Mouse (Mus musculus) heart, adult 9 months (tissue): ENCODE measurements around the gene Fgf12.

Experiments used
- DNase-seq, 2 experiments: peaks; one replicate each; pipeline ENCODE4 v3.0.0; 2022; ENCODE audit warnings: low spot score in 2 of 2

Fgf12 gene

DNA sequence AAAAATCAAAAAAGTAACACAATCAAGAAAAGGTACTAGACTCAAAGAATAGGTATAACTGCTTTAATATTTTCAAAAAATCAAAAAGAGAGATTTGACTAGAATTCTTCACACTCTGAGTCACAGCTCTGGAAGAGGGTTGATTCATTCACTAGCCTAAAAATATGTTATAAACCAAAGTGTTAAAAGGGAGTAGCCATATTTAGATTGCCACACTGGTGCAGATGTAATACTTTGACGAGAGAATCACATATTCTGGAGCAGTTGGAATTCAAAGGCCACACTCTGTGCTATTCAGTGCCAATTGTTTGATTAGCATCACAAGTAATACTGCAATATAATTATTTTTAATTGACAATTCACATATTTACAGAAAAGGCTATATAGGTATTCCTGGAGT is 416.2 kb downstream of the Fgf12 start:
- DNase-seq: no peak

DNA sequence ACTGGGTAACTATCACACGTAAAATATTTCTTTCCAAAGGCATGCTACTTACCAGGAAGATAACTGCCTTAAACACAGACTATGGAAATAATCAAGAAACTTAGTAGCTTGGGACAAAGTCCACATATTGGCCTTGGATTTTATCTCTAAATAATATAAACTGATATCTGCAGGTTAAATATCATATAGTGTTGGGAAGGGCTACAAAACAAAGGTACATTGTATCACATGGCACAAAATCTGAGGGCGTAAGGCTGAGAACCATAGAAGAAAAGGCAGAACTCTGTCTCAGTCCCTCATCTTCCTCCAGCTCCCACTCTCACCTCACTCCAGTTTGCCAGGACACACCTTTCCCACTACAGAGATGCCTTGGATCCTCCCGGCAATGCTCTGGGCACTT is 417.8 kb downstream of the Fgf12 start:
- no peak for DNase-seq

DNA sequence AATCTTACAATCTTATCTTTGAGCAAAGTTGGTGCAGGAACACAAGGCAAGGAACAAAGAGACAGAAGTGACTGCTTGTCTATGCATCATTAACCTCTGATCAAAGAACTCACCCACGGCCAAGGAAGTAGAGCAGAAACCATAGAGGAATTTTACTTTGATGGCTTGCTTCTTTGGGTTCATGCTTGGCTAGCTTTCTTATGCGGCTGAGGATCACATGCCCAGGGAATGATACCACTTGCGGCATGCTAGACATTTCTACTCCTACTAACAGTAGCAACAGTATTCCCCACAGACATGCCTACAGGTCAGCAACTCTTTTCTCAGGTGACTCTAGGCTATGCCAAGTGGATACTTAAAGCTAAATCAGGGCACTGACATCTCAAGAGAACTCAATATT is 429.3 kb downstream of the Fgf12 start:
- no peak for DNase-seq

DNA sequence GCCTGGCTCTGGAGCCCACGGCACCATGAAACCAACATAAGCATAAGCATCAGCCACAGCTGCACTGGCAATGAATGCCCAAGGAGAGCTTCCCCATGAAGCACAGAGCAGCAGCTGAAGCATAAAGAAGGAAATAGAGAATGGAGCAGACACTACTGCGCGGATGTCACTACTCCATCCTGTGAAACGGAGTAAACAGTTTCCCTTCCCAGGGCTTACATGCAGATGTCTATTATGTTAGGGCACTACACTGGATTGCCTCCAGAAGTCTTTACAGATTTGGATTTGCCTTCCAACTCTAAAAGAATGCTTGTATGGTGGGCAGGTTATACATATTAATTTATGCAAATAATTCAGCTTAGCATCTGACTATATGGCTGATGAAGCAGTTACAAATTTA is 441.2 kb downstream of the Fgf12 start:
- DNase-seq: no peak

DNA sequence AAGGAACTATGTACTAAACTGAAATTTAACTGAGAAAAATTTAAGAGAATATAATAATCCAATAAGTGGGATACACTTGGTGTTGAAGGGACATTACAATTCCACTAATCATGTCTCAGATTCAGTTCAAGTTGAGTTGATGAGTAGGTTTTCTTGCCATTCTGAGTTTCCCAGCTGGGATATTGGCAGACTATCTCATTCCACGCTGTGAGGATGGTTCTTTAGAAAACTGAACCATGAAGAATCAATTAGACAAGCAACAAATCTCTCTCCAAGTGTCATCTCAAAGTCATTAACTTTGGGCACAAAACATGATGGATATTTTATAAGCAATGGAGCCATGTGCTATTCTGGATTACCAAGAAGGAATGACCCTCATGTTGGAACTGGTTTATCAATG is 449.0 kb downstream of the Fgf12 start:
- no peak for DNase-seq

DNA sequence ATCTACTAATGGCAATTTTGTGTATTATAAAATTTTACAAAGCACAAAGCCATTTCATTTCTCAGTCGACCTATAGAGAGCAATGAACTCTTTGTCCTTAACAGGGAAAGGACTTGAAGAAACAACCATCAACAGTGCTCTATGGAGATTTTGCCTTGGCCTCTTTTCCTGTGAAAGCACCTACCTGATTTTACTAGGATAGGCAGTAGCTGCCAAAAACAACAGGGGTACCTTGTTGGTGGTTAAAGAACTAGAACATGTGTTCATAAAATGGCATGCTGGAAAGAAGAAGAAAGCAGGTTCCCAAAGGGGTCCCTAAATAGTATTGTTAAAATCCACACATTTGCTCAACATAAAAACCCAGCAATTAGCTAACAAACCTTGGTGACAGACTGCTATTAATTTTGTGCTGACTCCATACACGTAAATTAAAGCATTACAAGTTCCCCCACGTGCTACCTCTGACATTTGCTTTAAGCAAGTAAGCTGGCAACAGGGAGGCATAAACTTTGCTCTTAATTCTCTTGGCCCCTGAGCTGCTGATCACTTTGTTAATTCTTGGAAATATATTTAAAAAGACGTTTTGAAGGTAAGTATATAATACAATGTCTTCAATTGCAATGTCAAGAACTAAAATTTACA is 463.1 kb downstream of the Fgf12 start:
- DNase-seq: no peak

DNA sequence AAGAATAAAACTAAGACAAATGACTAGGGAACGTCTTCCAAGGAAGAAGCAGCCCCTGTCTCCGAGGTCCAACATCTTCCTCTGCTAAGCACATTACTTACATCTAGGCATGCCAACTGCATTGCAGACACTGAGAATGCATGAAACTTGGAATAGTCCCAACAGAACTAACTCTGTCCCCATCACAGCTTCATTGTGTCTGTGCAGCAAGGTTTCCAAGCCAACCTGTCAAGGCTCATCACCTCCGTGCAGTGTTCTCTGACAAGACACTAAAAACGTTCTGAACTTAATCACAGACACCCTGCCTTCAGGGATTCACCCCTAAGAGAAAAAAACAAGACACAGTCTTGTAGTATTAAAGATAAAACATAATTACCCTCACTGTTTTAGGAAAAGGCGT is 495.0 kb downstream of the Fgf12 start:
- DNase-seq: no peak

DNA sequence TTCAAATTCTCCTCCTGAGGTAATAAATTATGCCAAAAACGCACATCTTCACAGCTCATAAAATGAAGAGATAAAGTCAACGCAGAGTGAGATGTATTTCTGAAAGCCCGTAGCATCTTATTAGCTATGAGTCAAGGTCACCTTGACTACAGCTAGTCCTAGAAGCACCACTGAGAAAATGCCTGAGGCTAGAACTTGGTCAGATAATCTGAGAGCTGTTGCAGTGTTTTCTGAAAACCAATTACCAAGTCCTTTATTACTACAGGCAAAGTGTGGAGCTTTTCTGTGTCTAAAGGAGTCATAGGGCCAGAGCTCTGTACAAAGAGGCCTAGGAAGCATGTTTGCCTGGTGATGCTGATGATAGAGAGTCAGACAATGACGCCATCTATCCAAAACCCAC is 498.6 kb downstream of the Fgf12 start:
- DNase-seq: no peak

DNA sequence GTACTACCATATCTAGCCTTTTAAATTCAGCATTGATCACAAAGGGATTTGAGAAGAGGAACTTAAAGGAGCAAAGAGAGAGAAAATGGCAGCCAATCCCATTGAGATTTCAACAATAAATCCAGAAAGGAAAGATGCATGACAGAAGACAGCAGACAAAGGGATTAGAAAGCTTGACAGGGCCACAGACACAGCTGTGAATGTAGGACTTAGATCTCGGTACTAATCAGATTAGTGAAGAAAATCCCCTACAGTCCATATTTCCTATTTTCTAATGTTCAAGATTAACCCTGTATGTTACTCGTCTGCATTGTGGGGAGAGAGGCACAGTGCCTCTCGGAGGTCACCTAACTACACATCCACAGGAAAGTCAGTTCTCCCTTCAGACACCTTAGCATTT is 500.9 kb downstream of the Fgf12 start:
- DNase-seq: no peak

DNA sequence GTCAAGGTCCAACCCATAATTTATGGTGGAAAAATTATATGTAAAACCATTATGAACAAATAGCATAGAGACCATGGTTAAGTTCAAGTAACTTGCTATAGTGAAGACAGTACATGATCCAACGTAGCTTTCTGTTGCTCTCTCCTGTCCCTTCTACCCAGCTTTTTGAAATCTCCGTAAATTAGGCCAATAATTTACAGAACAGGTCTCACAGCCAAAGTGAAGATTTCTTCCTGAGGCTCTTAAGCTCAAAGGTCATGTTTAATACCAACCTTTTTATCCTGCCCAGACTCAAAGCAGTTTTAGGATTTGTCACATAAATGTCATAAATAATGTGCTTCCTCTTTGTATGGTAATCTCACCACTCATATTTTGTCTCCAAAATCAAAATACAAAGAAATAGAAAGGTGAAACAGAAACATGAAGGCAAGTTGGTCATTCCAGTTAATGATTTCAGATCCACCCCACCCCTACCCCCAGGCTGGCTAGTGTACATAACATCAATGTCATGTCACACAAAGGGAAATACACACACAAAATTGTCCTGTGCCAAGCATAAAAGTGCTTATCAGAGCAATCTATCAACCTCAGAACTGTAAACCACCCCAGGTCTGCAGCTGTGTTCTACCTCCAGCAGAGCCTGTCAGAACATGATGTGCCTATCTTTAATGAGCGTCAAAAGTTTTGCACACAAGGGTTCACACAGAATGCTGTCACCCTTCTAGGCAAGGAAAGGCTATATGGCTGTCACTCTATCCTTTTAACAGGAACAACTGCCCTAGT is 509.8 kb downstream of the Fgf12 start:
- no peak for DNase-seq

DNA sequence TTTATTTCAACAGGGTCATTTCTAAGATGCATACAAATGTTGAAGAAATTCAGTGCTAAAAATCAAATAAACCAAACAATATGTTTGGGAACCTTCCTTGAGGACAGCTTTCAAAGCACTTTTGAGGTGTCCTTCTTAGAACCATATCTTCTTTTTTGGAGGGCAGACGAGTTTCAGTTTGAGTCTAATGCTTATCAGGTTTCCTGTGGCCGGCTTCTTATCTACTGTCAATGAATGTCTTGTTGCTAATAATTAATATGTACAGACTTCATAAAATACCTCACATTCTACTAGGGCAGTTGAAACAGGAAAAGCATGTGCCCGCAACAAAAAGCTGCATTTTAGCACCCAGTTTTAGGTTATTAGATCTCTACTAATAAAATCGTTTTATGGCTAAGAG is 513.5 kb downstream of the Fgf12 start:
- DNase-seq: no peak

DNA sequence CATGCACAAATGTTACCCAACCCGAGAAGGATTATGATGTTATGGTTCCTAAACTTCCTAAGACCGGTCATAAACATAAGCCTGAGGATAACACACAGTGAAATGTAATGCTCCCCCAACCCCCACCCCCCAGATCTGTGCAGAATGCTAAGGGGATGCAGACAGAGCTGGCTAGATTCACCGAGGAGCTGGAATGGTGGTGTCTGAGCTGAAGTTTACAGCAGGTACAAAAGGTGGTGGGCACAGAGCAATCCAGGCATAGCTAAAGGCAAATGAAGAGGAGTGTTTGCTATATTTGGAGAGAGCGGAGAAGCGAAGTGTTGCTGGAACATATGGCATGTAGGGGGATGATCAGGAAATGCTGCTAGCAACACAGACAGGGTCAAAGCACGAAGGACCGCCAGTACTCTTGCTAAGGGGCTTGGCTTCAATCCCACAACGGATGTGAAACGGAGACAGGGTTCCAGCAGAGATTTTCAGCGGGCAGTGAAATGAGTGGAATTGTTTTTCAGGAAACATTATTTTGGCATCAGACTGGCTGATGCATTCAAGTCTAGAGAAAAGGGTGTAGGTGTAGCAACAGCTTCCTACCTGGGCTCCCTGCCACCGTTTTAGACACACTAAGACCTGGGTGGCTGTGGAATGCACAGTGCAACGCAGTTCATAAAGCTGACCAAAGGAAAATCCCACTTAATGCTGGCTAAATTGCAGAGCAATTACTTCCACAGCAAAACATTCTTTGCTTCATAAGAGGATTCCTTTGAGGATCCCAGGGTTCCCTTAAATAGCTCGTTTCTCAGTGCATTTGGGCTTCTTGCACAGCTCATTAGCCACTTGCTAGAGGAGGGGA is 514.6 kb downstream of the Fgf12 start:
- DNase-seq: peak in 1 of 2 experiments; percentile 0

DNA sequence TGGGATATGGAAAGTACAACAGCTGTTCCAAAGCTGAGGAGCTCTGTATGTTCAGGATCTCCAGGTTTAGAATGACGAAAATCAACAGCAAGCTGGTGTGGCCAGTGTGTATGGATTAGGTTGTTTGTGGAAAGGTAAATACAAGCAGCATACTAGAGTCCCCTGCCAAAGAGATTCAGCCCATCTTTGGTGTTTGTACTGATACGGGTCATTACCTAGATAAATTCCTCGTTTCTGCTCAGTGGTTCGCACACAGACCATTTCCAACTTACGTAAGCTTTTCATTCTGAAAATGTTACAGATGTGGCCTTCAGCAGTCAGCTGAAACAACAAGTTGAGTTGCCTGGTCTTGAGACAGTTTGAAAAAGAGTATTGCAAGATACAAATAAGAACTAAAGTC is 536.9 kb downstream of the Fgf12 start:
- DNase-seq: no peak

DNA sequence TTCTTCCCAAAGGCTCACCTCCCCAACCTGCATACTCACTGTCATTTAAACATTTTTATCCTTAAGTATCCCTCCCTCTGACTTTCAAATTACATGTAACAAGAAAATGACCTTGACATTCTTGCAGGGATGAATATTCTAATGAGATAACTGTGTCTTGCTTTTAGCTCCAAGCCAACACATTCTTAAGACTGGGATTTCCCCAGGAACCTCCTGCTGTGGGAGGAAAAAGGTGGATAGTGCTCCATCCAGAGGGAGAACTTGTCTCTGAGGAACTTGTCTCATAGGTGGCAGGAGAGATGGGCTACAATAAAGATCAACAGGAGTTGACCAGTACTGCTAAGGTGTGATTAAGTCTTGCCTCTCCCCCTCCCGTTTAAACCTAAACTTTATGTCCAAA is 540.5 kb downstream of the Fgf12 start:
- no peak for DNase-seq

DNA sequence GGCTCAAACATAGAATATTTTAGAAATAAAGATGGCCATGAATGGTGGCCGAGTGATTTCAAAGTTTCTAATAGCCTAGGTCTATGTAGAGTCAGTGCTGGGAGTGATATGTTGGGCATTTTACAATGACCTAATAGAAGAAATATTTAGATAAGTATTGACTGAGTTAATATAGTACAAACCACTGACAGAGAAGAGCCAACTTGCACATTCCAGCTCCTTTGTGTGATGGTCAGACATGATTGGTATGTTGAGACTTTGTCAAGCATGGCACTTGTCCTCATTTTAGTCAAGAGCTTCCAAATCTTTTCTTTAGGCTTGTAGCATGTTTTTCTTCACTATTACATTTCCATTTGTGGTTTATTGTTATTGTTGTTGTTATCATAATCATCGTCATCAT is 596.4 kb downstream of the Fgf12 start:
- no peak for DNase-seq

DNA sequence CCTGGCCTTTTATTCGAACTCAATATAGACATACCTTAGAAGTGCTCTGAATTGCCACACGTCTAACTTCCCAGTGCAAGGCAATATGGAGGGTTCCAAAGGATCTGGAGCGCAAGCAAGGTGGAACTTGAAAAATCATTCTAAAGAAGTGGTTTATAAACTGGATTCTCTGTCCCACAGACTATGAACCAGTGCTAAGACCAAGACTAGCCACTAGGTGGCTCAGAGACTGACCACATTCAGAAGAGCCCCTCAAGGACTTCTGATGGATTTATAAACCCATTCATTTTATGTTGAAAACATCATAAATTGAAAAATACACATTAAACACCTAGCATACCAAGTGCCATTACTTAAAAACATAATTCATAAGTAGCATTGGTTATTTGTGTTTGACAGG is 611.9 kb downstream of the Fgf12 start:
- no peak for DNase-seq

DNA sequence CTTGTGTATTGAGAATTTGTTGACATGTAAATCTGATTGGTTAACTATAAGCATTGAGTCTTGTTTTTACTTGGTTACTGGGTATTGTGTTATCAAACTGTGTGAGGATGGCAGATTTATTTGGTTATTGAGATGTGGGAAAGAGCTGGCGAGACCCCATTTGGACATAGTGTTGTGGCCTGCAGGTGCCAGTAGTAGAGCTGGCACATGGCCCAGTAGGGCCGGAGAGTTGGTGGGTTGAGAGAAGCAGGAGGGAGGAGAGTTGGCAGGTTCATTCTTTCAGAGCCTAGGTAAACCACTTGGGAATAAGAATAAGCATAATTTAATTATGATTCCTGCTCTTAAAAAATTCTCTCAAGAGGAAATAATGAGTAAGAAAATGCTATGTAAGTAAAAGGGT is 625.9 kb downstream of the Fgf12 start:
- DNase-seq: no peak
